Mouse (Mus musculus) spleen, adult 2 months (tissue): ENCODE results near the gene Pbld2.

Experiments
- CTCF ChIP-seq: fragments of 200-500 bp; IDR thresholded peaks from 2 replicates; pipeline ENCODE4 v1.5.1; 2011; ENCODE audit warnings: mild to moderate bottlenecking, inconsistent platforms; ENCODE audit not compliant: insufficient read depth, insufficient read length, insufficient replicate concordance; ENCODE audit errors: extremely low read depth
- POLR2A ChIP-seq: fragments of 200-500 bp; IDR thresholded peaks from 2 replicates; pipeline ENCODE4 v1.6.1; 2011; ENCODE audit warnings: low read depth, low read length, inconsistent platforms

- TF ChIP-seq CTCF (no peak), POLR2A (no peak)
Observed at GRCm38 (mm10) chr10:63010268-63010667, 13.8 kb upstream of the Pbld2 start.
